Mouse (Mus musculus) right cerebral cortex, adult 2 months (tissue): ENCODE measurements around the gene AC131692.1.

Experiments
- DNase-seq, 2 experiments: peaks; one replicate each; pipeline ENCODE4 v3.0.0; 2021 to 2022; ENCODE audit warnings: low spot score in 2 of 2

AC131692.1 gene

DNA sequence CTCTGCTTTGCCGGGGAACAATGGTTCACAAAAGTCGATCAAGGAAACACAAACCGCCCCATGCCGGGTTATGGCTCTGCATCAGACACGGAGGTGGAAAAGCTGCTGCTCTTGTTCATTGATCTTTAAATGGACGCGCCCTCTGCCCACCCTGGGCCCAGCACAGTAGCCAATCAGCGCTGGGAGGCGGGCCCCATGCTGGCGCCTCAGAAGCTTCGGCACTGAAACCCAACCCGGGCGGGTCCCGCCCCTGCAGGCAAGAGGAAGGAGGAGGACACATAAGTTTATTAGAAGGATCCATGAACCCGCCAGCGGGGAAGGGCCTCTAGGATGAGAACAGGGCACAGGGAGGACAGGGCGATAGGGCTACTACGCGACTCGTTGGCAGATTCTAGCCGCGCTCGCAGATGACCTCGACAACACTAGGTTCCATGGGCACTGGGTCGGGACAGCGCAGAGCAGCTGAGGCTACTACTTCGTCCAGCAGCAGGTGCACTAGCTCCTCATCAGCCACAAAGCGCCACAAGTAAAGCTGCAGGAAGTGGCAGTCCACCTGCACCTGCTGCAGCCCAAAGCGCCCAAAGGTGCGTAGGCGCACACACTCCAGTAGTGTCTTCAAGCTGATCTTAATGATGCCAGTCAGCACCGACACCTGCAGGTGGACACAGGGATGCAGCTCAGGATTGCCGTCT is 26.3 kb upstream of the AC131692.1 start, which contains the start of gene Tm7sf2:
Tm7sf2 (minus strand) TSS at position 650 of the 692 bp plus-strand sequence.
- DNase-seq, result peak; percentile 85 to 87

DNA sequence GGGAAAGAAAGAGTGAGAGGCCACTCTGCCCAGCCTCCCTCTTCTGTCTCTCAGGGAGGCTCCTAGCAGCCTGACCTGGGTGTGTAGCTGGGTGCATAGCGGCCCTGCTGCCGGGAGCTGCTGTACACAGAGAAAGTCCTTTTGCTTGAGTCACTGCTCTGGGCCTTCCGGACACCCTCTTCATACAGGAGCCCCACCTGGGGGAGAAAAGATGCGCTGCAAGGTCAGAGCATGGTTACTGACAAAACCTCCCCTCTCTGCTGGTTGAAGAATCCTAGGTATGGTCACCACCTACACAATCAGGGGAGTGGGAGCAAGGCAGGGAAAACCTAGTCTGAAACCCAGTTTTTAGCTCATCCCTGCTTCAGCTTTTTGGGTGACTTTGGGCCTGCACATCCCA is 25.3 kb upstream of the AC131692.1 start:
- no peak for DNase-seq

DNA sequence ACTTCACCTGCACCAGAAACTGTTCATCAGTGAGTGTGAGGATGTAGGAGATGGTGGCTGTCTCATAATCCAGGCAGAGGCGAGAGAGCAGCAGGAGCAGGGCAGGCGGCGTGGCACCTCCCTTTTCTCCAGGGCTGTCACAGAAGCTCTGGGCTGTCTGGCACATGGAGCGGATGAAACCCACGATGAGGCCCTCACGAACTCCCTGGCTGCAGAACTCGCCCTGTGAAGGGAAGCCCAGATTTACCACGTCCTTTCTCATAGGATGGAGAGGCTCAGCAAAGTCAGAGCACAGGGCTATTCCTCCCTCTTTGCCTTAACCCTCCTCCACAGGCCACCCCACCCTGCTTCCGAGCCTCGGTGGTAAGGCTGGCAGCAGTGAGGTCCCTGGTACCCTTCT is 24.4 kb upstream of the AC131692.1 start:
- DNase-seq, result no peak

DNA sequence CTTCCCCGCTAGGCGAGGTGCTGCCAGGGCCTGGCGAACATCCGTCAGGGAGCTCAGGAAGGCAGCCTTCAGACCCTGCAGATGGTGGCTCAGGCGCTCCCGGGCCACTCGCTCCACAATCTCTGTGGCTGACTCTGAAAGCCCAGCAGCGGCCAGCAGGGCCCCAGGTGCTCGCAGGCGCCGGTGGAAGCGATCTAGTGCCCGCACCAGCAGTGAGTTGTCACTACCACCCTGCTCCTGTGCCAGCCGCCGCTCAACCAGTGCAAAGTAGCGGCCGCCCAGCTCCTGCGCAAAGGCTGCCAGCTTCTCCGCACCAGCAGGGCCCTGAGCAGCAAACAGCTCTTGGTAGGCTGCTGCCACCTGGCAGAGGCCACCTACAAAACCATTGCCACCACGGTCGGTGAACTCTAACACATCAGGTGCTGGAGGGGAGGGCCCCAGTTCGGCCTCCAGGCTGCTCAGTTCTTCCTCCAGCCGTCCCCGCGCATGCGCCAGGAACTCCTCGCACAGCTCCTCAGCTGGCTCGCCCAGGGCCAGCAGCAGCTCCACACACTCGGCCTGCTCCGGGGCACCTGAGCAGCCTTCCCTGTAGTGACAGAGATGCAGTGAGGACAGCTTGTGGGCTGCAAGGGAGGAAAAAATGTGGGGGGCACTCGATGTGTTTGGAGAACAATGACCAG is 23.5 kb upstream of the AC131692.1 start:
- no peak for DNase-seq

DNA sequence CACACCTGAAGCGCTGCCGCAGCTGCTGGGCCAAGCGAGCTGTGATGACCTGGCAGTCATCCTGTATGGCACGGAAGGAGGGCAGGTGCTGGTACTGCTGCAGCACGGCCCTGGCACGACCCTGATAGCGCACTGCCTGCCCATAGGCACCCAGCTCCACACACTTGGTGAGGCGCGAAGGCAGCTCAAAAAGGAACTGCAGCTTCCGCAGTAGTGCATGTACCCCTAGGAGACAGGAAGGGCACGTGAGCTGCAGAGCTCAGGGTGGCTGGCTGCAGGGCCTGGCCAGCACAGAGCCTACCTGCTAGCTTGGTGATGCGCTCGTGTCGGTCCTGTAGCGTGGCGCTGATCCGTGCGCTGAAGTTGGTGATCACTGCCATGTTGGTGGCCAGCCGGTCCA is 23.0 kb upstream of the AC131692.1 start:
- DNase-seq, result no peak

DNA sequence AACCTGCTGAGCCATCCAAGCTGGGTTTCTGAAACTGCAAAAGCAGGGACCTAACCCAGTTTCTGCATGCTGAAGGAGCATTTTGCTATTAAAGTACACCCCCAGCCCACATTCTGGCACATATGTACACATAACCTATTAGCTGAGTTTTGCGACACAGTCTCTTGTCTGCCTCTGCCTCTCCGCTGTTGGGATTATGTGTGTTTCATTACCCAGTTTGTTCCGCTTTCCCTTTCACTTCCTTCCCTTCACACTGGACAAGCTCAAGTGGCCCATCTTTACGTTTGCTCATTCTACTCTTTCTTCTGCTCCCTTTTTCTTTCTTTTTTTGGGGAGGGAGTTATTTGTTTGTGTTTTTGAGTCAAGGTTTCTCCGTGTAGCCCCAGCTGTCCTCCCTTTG is 20.3 kb upstream of the AC131692.1 start:
- no peak for DNase-seq

DNA sequence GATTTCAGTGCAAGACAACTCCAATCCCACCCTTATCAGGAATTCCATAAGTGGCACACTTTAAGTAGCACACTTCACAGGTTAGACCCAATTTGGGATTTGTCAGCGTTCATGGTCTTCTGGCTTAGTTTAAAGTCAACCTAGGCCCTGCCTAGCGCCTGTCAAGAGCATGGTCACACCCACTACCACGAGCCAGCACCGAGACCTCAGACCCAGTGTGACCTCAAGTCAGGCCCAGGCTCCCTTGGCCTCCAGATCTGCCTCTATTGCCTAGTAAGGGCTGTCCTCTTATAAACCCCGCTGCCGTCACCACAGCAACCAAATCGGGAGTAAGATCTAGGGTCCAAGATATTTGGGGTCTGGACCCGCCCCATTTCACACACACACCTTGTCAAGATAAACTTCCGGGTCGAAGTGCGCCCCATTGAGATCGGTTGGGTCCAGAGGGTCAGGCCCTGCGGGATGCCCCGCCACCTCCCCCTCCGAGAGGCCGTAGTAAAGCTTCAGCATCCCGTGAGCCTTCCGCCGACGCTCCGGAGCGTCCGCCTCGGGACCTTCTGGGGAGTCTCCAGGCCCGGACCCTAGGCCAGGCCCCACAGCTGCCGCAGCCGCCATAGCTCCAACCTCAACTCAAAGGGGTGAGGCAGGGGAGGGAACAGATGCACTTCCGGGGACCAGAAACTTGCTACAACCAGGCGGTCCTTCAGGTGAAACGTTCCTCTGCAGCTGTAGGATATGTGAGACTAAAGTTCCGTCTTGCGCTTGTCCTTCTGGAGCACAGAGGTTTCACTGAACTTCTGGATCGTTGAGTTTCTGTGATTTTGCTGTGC is 17.4 kb upstream of the AC131692.1 start, which contains the start of gene Vps51:
Vps51 (minus strand) TSS at position 668 of the 830 bp plus-strand sequence.
- peak; percentile 91 to 92 for DNase-seq

DNA sequence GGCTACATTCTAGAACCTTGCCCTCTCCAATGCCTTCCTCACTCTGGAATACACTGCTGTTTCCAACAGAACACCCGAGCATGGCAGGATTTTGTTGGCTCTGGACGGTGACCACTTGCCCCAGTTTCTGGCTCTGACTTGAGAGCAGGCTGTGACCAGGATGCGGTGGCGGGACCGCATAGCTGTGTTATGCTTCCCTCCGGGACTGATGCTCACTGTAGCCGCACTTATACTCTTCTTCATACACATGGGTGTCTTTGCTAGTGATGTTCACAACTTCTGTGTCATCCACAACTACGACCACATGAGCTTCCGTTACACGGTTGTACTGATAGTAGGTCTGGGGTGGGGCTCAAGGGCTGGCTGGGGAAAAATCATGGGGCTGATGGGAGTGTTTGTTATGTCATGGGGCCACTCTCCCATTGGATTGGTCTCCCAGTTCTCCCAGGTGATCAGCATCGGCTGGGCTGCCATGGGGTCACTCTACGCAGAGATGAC is 14.2 kb upstream of the AC131692.1 start, which contains the start of gene Tmem262:
Tmem262 (plus strand) TSS at position 51 of the 498 bp plus-strand sequence.
- DNase-seq, result no peak

DNA sequence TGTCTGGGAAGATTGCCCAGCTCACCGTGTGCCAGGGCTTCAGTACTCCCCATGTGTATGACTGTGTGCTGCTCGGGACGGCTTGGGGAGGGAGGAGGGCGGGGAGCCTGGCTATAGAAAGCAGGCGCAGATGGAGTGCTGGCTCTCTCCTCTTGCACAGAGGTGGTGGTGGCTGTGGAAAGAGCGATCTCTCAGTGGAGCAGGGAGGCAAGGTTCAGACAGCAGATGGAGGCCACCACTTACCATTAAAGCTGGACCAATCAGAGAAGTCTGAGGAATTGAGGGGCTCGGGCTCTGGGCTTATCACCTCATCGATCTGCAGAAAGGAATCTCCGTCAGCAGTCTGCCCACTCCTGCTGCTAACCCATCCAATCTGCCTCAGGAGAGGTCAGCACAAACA is 12.1 kb upstream of the AC131692.1 start, which contains the start of gene Gm28374:
Gm28374 (minus strand) TSS at position 101 of the 400 bp plus-strand sequence.
- DNase-seq, result no peak

DNA sequence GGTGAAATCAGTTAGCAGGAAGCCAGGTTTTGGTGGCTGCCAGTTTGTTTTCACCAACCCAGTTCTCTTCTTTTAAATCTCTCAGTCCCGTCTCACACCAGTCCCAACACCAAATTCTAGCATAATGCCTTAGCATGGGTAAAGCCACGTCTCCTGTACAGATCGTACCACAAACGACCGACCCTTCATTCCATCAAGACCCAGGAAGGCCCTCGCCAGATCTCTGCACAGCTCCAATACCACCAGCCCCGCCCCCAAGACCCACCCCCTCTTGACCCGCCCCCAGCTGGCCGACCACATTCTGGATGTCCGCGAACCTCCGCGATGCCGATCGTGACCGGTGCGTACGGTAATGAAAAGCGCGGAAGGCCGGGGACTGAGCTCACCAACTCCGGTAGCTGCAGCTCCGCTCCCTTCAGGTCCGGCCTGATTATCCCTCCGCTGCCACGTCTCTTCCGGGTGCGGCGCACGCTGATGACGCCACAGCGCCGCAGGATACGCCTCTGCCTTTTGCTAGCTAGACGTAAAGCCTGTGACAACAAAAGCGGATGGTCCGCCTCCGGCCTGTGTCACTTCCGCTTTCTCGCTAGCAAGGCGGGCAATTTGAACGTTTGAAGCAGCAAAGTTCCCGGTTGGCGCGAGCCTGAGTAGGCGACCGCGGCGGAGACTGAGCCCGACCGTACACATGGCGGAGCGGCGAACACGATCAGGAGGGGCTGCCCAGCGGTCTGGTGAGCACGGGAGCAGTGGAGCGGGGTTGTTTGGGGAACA is 9.6 kb upstream of the AC131692.1 start, which contains the start of the genes Zfpl1 and Cdca5:
Zfpl1 (minus strand) TSS at position 479 of the 771 bp plus-strand sequence.
Cdca5 (plus strand) TSS at position 506 of the 771 bp plus-strand sequence.
- DNase-seq, result peak; percentile 95 to 97

DNA sequence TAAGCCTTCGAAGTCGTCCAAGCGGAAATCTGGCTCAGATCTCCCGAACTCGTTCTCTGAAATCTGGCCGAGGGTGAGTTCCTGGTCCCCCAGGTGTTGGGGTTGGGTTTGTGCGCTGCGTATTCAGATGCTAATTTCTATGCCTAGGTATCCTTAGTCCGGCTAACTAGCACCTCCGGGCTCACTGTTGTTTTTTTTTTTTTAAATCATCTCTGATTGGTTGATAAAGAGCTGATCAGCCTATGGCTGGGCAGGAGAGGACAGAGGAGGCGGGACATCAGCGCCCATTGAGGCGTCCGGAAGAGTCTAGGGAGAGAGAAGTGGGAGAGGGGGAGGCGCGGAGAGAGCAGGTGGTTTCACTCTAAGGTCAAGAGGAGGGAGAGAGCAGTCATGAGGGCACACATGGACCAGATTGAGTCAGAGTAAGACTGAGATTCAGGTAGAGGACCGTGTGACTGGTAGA is 8.8 kb upstream of the AC131692.1 start:
- no peak for DNase-seq

DNA sequence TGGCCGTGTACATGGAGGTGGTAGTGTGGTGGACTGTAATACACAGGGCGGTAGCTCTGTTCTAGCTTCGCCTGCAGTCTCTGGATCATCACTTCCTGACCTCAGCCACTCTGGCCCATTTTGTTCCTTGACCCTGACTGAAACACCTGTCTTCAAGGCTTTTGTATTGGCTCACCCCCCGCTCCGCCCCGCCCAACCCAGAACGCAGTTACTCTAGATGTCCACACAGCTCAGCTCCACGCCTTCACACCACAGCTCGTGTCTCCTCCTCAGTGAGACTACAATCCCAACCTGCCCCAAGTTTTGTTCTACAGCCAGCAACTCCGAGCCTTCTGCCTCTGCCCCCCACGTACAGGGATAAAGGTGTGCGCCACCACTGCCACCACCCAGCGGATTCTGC is 5.4 kb upstream of the AC131692.1 start:
- no peak for DNase-seq

DNA sequence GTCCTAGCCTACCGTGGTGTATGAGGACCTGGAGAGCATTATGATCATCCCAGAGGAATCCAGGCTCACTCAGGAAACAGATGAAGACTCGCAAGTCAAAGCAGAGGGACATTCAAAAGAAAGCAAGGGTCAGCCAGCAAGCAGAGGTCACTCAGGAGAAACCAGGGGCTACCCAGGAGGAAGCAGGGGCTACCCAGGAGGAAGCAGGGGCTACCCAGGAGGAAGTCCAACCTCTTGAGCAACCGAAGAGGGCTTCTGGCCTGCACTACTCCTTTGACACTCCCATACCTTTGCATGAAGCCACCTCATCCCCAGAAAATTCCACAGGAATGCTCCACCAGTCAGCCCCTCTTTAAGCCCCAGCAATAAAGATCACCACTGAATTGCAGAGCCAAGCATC is 3.6 kb downstream of the AC131692.1 start:
- no peak for DNase-seq

DNA sequence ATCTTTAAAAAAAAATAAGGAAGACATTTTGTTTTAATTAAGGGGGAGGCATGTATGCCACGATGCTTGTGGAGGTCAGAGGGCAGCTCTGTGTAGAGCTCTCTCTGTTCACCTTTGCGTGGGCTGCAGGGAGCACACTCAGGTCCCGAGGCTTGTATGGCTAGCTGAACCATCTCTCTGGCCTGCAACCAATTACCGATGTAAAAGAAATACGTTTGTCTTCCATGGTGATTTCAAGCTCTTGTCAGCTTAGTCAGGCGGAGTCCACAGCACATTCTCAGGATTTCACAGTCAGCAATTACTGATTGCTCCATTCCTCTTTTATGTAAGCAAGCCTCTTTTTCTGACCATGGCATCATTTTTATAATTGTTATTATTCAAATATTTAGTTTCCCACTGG is 7.0 kb downstream of the AC131692.1 start:
- DNase-seq, result no peak

DNA sequence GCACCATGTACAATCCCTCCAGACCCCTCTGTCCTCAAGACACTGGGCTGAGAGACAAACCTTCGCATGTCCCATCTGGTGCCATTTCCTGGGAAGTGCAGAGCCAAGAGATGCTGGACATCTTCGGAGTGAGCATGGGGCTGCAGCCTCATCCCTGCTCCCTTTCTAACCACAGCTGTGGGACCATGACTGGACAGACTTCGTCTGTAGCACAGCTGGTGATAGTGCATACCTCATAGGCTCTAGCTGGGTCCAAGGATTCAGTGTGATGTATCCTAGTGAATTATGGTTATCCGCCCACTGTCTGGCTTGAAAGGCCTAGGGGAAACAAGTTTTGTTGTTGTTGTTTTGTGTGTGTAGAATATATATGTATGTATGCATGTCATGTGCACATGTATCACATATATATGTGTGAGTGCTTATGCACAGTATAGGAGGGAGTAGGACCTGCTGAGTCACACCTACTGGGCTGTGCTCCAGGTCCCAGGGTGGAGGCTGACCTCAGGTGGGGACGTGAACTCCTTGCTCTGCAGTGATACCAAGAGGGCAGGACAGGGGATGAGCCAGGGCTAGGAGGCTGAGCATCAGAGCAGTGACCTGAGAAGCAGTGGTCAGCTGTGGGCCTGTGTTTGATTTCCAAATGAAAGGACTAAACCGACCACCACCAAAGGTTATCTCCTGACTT is 8.1 kb downstream of the AC131692.1 start:
- no peak for DNase-seq

DNA sequence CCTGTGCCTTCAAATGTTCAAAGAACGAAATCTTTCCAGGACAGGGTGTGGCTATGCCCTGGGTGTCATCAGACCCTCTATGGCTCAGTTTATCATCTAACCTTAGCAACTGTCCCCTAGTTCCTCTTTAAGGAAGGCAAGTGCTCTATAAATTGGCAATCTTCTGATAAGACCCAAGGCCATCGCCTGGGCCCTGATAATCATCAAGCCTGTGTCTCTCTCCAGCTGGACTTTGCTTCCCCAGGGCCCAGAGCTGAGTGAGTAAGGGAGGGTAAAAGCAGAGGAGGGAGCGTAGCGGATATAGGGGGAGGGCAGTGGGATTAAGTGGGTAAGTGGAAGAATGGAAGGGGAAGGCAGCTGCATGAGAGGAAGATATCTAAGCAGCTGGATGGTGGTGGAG is 10.3 kb downstream of the AC131692.1 start:
- no peak for DNase-seq

DNA sequence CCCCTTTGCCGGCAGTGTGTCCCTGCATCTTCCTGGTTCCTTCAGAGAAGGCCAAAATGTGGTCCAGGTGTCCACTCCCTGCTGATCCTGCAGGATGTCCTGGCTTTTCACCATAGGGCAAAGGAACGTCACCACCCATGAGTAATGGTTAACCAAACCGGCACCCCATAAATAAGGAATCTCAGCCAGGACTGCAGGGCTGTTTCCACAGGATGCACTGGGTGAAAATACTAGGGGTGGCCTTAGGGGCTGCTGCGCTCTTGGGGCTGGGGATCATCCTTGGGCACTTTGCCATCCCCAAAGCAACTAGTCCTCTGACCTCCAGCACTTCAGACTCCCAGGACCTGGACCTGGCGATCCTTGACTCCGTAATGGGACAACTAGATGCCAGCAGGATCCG is 11.4 kb downstream of the AC131692.1 start, which contains the start of gene Naaladl1:
Naaladl1 (plus strand) TSS at position 197 of the 400 bp plus-strand sequence.
- no peak for DNase-seq

DNA sequence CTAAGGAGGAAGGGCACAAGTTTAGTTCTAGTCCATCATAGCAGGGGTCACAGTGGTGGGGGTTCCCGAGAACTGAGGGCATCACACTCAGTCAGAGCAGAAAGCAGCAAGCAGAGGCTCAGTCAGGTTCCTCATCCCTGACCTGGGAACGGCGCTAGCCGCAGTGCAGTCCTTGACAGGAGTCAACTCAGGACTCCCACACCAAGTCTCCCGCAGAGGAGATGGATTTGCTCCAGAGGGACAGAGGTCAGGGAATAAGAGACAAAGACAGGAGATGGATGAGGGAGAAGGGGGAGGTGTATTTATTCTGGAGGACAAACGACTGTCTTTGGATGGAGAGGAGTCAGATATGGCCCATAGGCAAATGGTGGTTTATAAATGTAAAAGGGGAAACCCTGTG is 18.9 kb downstream of the AC131692.1 start:
- DNase-seq, result no peak

DNA sequence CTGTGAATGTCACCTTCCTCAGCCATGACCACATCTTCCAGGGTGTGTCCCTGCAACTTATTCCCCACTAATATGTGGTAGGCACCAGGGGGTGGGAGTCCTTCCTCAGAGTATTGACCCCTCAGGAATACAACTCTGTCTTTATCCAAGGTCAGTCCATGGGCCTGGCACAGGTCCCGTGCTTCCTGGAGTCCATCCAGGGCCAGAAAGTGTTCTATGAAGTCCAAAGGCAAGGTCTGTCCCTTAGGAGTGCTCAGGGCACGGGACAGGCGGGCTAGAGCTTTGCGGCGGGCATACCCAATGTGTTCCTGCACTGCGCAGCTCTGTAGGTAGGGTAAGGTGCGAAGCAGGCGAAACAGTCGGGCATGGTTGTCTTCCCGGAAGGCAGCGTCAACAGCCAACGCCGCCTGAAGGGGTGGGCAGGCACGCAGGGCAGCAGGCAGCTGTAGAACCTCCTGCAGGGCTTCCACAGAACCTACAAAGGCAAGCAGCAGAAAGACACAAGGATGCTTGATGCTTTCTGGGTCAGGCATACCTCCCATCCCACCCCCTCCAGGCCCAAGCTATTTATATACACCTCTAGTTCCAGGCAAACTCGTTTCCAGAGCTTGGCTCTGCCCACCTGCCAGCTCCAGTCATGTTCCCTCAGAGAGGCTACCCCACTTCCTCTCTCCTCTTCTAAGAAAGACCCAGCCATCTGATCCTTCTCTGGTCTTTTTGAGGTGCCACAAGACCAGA is 22.1 kb downstream of the AC131692.1 start:
- DNase-seq, result peak in 1 of 2 experiments; percentile 15
